Mouse (Mus musculus) heart, adult 2 months (tissue): Measurements from ENCODE around the gene Prpf3. TPM values are rescaled to one million over a fixed set of nuclear protein-coding genes. Genes with fewer than 3 reads are reported as not detected.

Experiments used
- DNase-seq, 2 experiments: peaks; one replicate each; pipeline ENCODE4 v3.0.0; 2021
- H3K27ac ChIP-seq: fragments of 200-600 bp; 2 replicates; pipeline ENCODE4 v1.8.1; 2022
- H3K27me3 ChIP-seq: fragments of 200-500 bp; 2 replicates; pipeline ENCODE4 v1.6.1; 2012; ENCODE audit warnings: mild to moderate bottlenecking, low read length, inconsistent platforms, mixed read lengths; ENCODE audit not compliant: control insufficient read depth, insufficient read depth
- H3K36me3 ChIP-seq: fragments of 200-500 bp; 2 replicates; pipeline ENCODE4 v1.6.1; 2012; ENCODE audit warnings: low read length, inconsistent platforms; ENCODE audit not compliant: control insufficient read depth, insufficient read depth
- H3K4me1 ChIP-seq: fragments of 200-500 bp; 2 replicates; pipeline ENCODE4 v1.6.1; 2011; ENCODE audit warnings: low read length; ENCODE audit not compliant: control insufficient read depth, insufficient read depth
- H3K4me3 ChIP-seq: fragments of 200-600 bp; 2 replicates; pipeline ENCODE4 v1.8.1; 2022
- H3K79me2 ChIP-seq: fragments of 200-500 bp; replicated peaks from 2 replicates; pipeline ENCODE4 v1.6.1; 2012; ENCODE audit warnings: mild to moderate bottlenecking, inconsistent platforms, low read length, moderate library complexity, mixed read lengths; ENCODE audit not compliant: control insufficient read depth, insufficient read depth
- H3K9ac ChIP-seq: fragments of 200-500 bp; 2 replicates; pipeline ENCODE4 v1.6.1; 2012; ENCODE audit warnings: low read depth, mild to moderate bottlenecking, control low read depth, inconsistent platforms, low read length, mixed read lengths
- CTCF ChIP-seq: fragments of 200-600 bp; IDR thresholded peaks from 2 replicates; pipeline ENCODE4 v1.8.1; 2022; ENCODE audit warnings: antibody characterized with exemption, mild to moderate bottlenecking, moderate library complexity
- EP300 ChIP-seq: fragments of 200-500 bp; IDR thresholded peaks from 2 replicates; pipeline ENCODE4 v1.6.1; 2011; ENCODE audit warnings: low read depth, low read length, control low read depth; ENCODE audit not compliant: insufficient read depth
- POLR2A ChIP-seq: fragments of 200-500 bp; IDR thresholded peaks from 2 replicates; pipeline ENCODE4 v1.6.1; 2011; ENCODE audit warnings: mild to moderate bottlenecking, low read depth, low read length, control low read depth; ENCODE audit not compliant: insufficient read depth
- WGBS: fragments of 180-500 bp; shearing (Covaris S2); methylation state at CpG from one replicate; pipeline ENCODE4 v1.1.7; 2018; 5-methylcytosine and 5-hydroxymethylcytosine counted together
- intact Hi-C: fragments of 180-260 bp; cut with DNase I; formaldehyde crosslinking; loops from one replicate; pipeline ENCODE4 v1.15.1; 2025
- long read RNA-seq: library from polyadenylated mRNA; stranded (forward); transcript quantifications from one replicate; pipeline ENCODE4 v2.0.0, GENCODE M21; 2021
- polyA plus RNA-seq: library from polyadenylated mRNA; depleted of rRNA; stranded (reverse); fragments of >200 nt; gene quantifications from 2 replicates; pipeline ENCODE4 v1.2.3, GENCODE M21; 2012; rRNA removed
- total RNA-seq, 2 experiments: library from RNA; stranded (reverse); gene quantifications; 2 replicates each; pipeline ENCODE4 v1.2.3; 2021

Gene Prpf3
- 10 to 100 TPM; 19.4 to 24.0 TPM for total RNA-seq
- polyA plus RNA-seq: 9.3 and 13.2 TPM in 2 replicates
- long read RNA-seq, transcript Prpf3-201 (16 exons, 2,933 nt): major isoform, 13 of 17 reads
- long read RNA-seq, partial matches to known transcripts: 0 of 17 reads
- long read RNA-seq, other reads (novel, unspliced or antisense): 4 of 17 reads

DNA sequence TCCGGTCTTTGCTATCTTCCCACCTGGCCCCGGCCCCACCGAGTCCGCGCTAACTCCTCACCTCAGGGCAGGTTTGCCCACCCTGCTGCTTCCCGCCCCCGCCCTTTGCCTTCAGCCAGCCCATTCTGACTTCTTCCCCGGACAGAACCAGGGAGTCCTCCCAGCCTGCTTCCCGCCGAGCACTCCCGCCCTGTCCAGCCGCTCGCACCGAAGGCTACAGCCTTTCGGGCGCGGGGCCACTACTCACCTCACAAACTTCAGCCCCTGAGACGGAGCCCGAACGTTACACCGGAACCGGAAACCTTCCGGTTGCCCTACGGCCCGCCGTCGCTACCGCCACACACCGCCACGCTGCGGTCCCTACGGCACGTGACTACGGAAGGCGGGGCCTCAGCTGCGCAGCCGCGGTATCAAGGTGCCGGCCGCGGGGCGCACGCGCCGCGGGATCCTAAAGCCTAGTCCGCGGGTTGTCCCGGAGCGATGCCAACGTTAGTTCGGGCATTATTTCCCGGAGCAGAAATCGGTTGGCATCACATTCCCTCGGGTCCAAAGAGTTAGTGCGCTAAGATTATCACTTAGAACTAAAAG, at the start of gene Prpf3:
Gene Prpf3 (minus strand): TSS at position 384 of the 588 bp plus-strand sequence.
- H3K27ac ChIP-seq: peak within 1 kb of the TSS; percentile 80
- H3K4me3 ChIP-seq: peak within 1 kb of the TSS; percentile 84
- DNase-seq: peak; percentile 97 to 98
- H3K4me1 ChIP-seq: peaks cover 1% of the 10 kb centered on the region; the same call in 1 of the 2 replicates
- peak within 1 kb of the TSS; percentile 98 for H3K9ac ChIP-seq
- peak; percentile 33; the same call in 1 of the 2 replicates for TF ChIP-seq EP300
- peak; percentile 94 for TF ChIP-seq POLR2A
- TF ChIP-seq CTCF: peak; percentile 32
- H3K79me2 ChIP-seq: no peaks in the 10 kb centered on the region
- under 1% methylated on average over 56 of the region's 56 CpGs for WGBS
- peaks cover 16% of the 10 kb centered on the region for H3K36me3 ChIP-seq
- intact Hi-C loops: no loop called here
- no peaks in the 10 kb centered on the region for H3K27me3 ChIP-seq

- peak within 1 kb of the TSS; percentile 51 for H3K4me3 ChIP-seq
- WGBS: 2% methylated on average over 15 of the region's 15 CpGs
- intact Hi-C loops: no loop called here
- peak within 1 kb of the TSS; percentile 56 for H3K9ac ChIP-seq
- DNase-seq: peak; percentile 61 to 77
- peaks cover 3% of the 10 kb centered on the region; the same call in 1 of the 2 replicates for H3K36me3 ChIP-seq
- peak; percentile 36; the same call in 1 of the 2 replicates for TF ChIP-seq EP300
- TF ChIP-seq POLR2A: peak; percentile 81
- no peak for TF ChIP-seq CTCF
- peaks cover 1% of the 10 kb centered on the region; the same call in 1 of the 2 replicates for H3K4me1 ChIP-seq
- no peaks in the 10 kb centered on the region for H3K27me3 ChIP-seq
- H3K79me2 ChIP-seq: no peaks in the 10 kb centered on the region
- peak within 1 kb of the TSS; percentile 91 for H3K27ac ChIP-seq
Measured at GRCm38 (mm10) chr3:95904568-95904967, 48.9 kb upstream of the Prpf3 start, which contains the start of gene Car14. Gene Car14, minus strand, starts transcription at chr3:95904691.

DNA sequence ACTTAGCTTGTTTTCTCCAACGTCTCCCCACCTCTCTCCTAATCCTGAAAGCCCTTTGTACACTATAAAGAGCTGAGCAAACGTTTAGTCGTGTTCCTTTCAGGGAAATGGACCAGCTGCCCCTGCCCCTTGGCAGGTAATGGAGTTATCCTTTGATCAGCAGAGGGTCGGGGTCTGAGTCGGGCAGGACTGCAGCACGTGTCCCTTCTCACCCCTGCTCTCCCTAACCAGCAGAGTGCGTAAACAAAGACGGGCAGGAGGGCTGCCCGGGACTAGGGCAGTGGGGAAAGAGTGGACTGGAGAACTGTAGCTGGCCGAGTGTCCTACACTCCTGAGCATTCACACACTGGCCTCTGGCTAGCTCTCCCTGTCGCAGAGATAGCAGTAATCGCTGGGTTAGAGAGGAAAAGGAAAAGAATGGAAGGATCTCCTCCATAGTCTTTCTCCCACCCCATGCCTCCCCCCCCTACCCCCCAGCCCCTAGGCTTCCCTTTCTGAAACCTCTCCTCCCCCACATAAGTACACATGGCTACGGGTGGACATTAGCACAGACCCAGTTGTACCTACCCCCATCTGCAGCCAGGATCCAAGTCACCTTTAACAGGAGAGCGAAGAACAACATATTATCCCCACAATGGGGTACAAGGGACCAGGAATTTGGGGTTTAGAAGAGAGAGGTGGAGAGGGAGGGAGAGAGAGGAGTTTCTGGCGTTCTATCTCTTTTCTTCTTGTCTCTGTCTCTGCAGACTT, 48.2 kb upstream of the Prpf3 start:
- Histone ChIP-seq H3K27ac (peak overlapping the region; percentile 91), H3K9ac (peak overlapping the region; percentile 56), H3K4me1 (peaks cover 1% of the 10 kb centered on the region; the same call in 1 of the 2 replicates), H3K79me2 (no peaks in the 10 kb centered on the region), H3K27me3 (no peaks in the 10 kb centered on the region), H3K4me3 (peak overlapping the region; percentile 51), H3K36me3 (peaks cover 3% of the 10 kb centered on the region; the same call in 1 of the 2 replicates)
- peak in 1 of 2 experiments; percentile 32 for DNase-seq
- intact Hi-C loops: no loop called here
- TF ChIP-seq POLR2A (no peak), EP300 (no peak), CTCF (no peak)
- WGBS: 16% methylated on average over 15 of the region's 15 CpGs

DNA sequence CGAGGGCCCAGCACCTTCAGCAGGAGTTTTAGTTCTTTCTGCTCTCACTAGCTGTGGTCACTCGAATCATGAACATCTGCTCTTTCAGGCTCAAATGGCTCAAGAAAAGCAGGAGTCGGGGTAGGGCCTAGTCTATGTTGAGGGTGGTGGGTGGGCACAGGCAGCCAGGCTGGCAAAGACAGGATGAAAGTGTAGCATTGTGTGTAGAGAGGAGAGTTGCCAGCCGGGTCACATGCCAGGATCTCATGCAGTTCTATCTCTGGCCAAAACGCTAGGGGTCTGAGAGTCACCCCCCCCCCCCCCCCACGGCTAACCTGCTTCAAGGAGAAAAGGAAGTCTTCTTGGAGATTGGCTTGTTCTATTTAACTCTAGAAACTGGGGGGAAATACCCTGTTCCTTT, 47.0 kb upstream of the Prpf3 start:
- Histone ChIP-seq H3K4me1 (peaks cover 1% of the 10 kb centered on the region; the same call in 1 of the 2 replicates), H3K27me3 (no peaks in the 10 kb centered on the region), H3K27ac (peak overlapping the region; percentile 91), H3K79me2 (no peaks in the 10 kb centered on the region), H3K36me3 (peaks cover 3% of the 10 kb centered on the region; the same call in 1 of the 2 replicates), H3K9ac (peak overlapping the region; percentile 71), H3K4me3 (peak overlapping the region; percentile 51)
- DNase-seq: peak in 1 of 2 experiments; percentile 29
- intact Hi-C loops: no loop called here
- TF ChIP-seq POLR2A: no peak
- no peak for TF ChIP-seq CTCF
- TF ChIP-seq EP300: no peak
- 32% methylated on average over 6 of the region's 6 CpGs for WGBS

DNA sequence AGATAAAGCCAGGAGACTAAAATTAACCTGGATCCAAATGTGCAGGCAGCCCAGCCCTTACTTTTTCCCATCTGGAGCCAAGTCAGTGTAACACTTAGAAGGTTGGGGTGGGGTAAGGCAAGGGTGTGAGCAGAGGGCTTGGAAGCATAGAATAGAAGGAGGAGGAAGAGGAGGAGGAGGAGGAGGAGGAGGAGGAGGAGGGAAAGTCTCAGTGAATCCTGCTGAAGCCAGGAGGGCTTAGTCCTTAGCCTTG, 46.6 kb upstream of the Prpf3 start:
- Histone ChIP-seq H3K27me3 (no peaks in the 10 kb centered on the region), H3K79me2 (no peaks in the 10 kb centered on the region), H3K36me3 (peaks cover 3% of the 10 kb centered on the region; the same call in 1 of the 2 replicates), H3K4me1 (peaks cover 1% of the 10 kb centered on the region; the same call in 1 of the 2 replicates), H3K27ac (peak overlapping the region; percentile 91), H3K9ac (peak overlapping the region; percentile 71), H3K4me3 (no peak overlapping the region)
- intact Hi-C loops: no loop called here
- TF ChIP-seq CTCF: no peak
- TF ChIP-seq POLR2A: no peak; the same call in 1 of the 2 replicates
- peak in 1 of 2 experiments; percentile 36 for DNase-seq
